Mouse (Mus musculus) thymus, adult 2 months (tissue): ENCODE measurements around the gene Ppp1r1b.

Experiments used
- CTCF ChIP-seq: fragments of 200-500 bp; IDR thresholded peaks from 2 replicates; pipeline ENCODE4 v1.5.1; 2012; ENCODE audit warnings: mild to moderate bottlenecking, control low read depth, low read length, moderate library complexity, borderline replicate concordance; ENCODE audit not compliant: control insufficient read depth, poor library complexity, insufficient read depth; ENCODE audit errors: extremely low read depth
- POLR2A ChIP-seq: fragments of 200-500 bp; IDR thresholded peaks from 2 replicates; pipeline ENCODE4 v1.6.1; 2012; ENCODE audit warnings: mild to moderate bottlenecking, low read length, control low read depth, moderate library complexity; ENCODE audit not compliant: control insufficient read depth, poor library complexity, insufficient read depth; ENCODE audit errors: extremely low read depth

GRCm38 (mm10) chr11:98390141-98390540 lies 41.9 kb downstream of the Ppp1r1b start:
- no peak for TF ChIP-seq CTCF
- no peak for TF ChIP-seq POLR2A
